Mouse (Mus musculus): ENCODE measurements around the gene Rhd.
"Not testable (repeated sequence)": the region's sequence is repeated elsewhere in the genome, so short reads cannot be mapped to it uniquely, and the experiment has no call there.

Gene Rhd

GRCm38 (mm10) chr4:134863937-134864729 lies at the start of gene Rhd:
Gene Rhd (plus strand): TSS chr4:134864536.
- DNase-seq: no peak

GRCm38 (mm10) chr4:134817706-134818105 lies 46.6 kb upstream of the Rhd start:
- DNase-seq: no peak

DNA sequence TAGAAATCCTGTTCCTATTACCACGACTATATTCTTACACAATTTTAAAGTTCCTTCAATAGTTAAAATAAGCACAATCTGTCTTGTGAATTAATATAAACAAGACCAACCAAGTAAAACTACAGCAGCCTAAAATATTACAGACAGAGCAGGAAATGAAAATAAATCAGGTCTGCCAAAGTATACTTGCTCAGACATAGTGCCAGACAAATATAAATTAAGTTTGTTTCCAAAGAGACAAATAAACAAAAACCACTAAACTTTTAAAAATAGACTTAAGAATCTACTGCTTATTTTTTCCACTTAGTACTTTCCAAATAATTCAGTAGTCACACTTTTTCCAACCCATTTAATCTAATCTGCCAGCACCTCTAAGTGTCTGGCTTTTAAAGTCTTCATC lies 43.3 kb upstream of the Rhd start:
- no peak for DNase-seq

- no peak for DNase-seq
These were observed 40.8 kb upstream of the Rhd start for GRCm38 (mm10) chr4:134823560-134823959.

- DNase-seq: not testable (repeated sequence)
These were observed 38.5 kb upstream of the Rhd start for GRCm38 (mm10) chr4:134825864-134826263.

- no peak for DNase-seq
These were observed 38.0 kb upstream of the Rhd start for GRCm38 (mm10) chr4:134826348-134826747.

DNA sequence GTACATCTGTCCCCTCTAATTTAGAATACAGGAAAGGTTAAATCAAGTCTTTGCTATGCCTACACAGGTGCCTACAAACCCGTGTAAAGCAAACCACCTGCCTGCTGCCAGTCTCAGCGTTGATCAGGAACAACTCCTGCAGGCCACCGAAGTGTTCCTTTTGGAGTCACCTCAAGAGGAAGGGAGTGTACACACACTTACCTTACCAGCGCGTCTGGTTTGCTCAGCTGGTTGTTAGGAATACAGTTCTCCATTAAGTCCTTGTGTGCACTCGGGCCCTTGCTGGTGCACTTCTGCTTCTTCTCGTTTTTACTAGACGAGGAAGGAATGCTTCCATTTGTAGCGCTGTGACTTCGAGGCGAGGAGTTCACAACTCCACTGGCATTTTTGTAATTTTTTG lies 36.5 kb upstream of the Rhd start:
- no peak for DNase-seq

- DNase-seq: no peak
These were observed 32.4 kb upstream of the Rhd start for GRCm38 (mm10) chr4:134831934-134832333.

- no peak for DNase-seq
These were observed 28.9 kb upstream of the Rhd start for GRCm38 (mm10) chr4:134835486-134835885.

DNA sequence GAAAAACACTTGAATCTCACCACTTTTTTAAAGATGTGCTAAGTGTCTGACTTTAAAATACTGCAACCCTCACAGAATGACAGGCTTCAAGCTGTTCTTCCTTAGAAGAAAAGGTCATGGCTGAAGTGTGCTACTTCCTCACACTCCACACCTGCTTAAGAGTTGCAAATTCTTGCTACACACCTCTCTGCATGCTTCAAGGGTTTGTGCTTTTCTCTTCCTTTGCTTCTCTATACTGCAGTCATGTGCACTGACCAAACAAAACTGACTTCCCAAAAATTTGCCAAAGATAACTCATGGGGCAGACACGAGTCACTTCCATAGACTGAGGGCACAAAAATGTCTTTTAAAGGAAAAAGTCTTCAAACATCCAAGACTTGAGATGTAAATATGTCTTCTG lies 26.1 kb upstream of the Rhd start:
- no peak for DNase-seq

GRCm38 (mm10) chr4:134838706-134839105 lies 25.6 kb upstream of the Rhd start:
- not testable (repeated sequence) for DNase-seq

GRCm38 (mm10) chr4:134840231-134840630 lies 24.1 kb upstream of the Rhd start:
- no peak for DNase-seq

GRCm38 (mm10) chr4:134843566-134843965 lies 20.8 kb upstream of the Rhd start:
- DNase-seq: peak; percentile 62

DNA sequence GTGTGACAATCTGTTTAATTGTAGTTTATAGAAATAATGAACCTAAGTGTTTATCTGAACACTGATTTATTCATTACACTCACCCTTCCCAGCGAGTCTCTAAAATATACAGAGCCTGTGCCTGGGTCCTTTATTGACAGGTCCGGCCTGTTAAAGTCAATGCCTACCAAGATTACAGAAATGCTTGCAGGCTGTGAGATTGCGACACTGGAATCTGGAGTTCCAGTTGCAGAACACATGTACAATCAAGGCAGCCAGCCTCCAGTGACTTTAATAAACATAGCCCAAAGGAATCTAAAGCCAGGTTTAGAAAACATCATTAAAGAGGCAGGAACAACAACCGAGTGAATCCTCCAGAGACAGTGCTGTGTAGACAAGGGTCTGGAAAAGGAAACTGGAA lies 16.7 kb upstream of the Rhd start:
- no peak for DNase-seq

GRCm38 (mm10) chr4:134850551-134850950 lies 13.8 kb upstream of the Rhd start:
- no peak for DNase-seq

DNA sequence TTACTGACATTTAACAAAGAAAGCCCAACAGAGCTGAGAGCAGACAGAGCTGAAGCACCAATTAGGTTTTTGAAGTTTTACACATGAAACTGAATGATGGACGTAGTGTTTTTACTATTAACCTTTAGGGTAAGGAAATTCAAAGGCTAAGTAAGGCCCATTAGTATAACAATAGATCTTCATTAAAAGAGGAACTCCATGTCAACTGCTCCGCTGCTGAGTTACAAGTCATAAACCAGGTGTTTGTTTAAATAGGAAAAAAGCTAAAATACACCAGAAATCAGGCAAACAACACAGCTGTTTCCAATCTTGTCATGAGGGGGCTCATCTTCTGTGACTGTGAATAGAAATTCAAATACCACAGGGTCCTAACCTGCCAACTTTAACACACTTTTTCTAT lies 13.1 kb upstream of the Rhd start:
- DNase-seq: no peak

GRCm38 (mm10) chr4:134851876-134852275 lies 12.5 kb upstream of the Rhd start:
- peak; percentile 18 for DNase-seq

GRCm38 (mm10) chr4:134852438-134853255 lies 11.7 kb upstream of the Rhd start:
- DNase-seq: no peak

- peak; percentile 100 for DNase-seq
These were observed 11.1 kb upstream of the Rhd start, which contains the start of gene Maco1 for GRCm38 (mm10) chr4:134853259-134853636. Gene Maco1 (minus strand): TSS chr4:134853345.

DNA sequence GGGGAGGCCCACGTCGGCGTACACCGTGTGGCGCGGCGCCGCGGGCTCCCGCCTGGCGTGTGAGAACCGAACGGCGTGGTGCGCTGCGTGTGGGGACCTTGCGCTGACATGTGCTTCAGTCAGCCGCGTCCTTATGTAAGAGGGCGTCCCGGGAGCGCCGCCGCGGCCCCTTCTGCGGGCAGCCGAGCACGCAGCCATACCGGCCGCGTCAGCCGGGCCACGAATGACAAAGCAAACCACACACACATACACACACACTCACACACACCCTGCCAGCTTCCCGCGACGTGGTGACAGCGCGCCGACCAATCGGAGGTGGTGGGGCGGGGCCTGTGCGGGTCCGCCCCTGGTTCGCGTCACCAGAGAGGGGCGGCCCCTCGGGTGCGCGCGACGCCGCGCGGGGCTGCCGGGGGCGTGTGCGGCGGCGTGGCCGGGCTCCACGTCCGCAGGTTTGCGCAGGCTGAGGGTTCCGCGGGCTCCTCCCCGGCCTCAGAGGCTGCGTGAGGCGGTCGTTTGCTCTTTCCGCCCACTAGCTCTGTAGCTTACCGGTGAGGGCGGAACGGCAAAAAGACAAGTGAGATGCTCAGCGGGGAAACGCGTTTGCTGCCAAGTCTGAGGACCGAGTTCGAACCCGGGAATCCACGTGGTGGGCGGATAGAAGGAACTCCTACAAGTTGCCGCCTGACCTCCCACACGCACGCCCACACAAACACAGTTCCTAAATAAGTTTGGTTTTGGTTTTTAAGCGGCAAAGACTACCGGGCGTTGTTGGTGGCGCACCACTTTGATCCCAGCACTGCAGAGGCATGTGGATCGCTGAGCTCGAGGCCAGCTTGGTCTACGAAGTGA lies 10.5 kb upstream of the Rhd start:
- peak; percentile 96 for DNase-seq

DNA sequence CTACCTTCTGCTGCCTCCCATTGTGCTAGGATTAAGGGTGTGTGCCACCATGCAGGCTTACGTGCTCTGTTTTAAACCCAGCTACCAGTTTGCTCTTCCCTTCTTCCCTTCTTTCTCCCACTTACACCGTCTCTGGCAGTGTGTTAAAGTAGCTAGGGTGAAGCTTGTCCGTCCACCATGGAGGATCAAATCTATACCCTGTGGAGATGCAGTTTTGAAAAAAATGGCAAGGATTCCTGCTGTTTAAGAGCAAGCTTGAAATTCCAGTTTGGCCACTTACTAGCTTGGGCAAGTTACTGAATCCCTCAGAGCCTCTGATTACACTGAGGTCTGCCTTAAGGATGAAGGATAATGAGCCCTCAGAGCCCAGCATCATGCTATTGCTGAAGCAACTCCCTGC lies 9.0 kb upstream of the Rhd start:
- no peak for DNase-seq

- no peak for DNase-seq
These were observed 8.3 kb upstream of the Rhd start for GRCm38 (mm10) chr4:134856056-134856455.

DNA sequence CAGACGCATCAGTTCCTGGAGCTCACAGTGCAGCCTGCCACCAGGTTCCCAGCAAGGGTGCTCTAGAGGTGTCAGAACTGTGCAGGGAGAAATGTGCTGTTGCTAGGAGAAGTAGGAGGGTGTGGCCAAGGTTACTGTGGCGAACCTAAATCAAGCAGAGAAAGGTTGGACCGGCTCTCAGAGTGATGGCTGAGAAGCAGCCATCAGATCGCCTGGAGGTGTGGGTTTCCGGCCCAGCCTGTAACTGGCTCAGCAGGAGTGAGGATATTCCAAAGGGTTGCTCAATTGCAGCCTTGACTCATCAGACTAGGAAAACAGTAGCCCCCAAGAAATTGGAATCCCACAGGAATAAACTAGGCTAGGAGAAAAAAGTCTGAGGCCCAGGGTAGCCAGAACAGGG lies 7.8 kb upstream of the Rhd start:
- no peak for DNase-seq
